Mouse (Mus musculus): ENCODE measurements at regions not wholly inside any gene's neighbourhood (a gene's known extent, or its start where the extent isn't known, plus 50 kb on each side); places are given as distances from the start of the nearest gene placed in this dataset.

DNA sequence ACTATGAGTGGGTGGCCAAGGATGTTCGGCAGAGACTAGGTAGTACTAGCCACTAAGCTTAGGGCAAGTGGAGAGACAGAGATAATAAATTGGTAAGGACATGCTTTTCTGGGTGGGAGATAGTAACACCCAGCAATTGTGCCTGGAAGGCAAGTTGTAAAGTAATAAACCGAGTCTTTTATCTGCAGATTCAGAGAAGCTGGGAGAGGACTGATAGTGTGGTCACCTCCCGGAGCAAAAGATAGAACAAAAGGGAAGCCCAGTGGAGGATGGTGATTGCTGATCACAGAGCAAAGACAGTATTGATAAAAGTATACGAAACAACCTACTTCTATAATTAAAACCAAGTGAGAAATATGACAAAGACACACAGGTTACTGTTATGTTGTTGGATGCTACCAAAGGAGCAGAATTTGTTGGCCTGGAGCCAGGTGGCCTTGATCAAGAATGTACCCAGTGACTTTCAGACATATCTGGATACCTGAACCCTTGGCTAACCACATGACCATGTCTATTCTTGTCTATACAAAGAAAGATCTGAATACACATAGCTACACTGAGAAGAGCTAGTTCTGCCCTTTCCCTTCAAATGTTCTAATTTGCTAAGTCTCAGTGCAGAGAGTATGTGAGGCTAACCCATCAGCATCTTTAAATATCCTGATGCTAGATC lies 150.7 kb downstream of the Gm5447 start:
- H3K9ac ChIP-seq (ENCODE audit: low read depth, low read length, severe bottlenecking) = no peak overlapping the region
- 36% methylated on average over 4 of the region's 4 CpGs for WGBS
- ATAC-seq (ENCODE audit: low FRiP score, low read depth) = no peak

DNA sequence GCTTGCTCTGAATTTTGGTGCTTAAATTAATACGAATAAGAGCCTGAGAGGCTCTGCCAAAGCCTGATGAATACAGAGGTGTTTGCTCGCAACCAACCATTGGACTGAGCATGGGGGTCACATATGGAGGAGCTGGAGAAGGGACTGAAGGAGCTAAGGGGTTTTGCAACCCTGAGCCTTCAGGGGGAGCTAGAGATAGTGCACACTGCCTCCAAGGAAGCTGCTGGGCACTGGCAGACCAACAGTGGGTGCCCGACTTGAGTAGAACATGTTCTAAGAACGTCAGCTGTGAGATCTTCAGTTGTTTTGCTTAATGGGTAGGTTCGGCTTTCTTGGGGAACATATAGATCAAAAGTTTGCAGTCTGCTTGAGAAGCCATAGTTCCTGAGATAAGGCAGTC lies 158.5 kb downstream of the Gm5447 start:
- no peak for TF ChIP-seq POLR2A (IDR thresholded peaks at IDR 0.05; ENCODE audit: borderline replicate concordance, extremely low read depth, insufficient read depth, insufficient read length)
- whole genome bisulfite sequencing = 95% methylated on average over 5 of the region's 5 CpGs
- H3K4me2 ChIP-seq (replicated peaks; ENCODE audit: low read depth, low read length, severe bottlenecking) = no peak overlapping the region
- H3K9ac ChIP-seq (ENCODE audit: low read depth, low read length, severe bottlenecking) = no peak overlapping the region
- ATAC-seq (ENCODE audit: low FRiP score, low read depth) (no peak), DNase-seq (ENCODE audit: low spot score) (no peak)
- no peak overlapping the region for H3K27ac ChIP-seq (replicated peaks; ENCODE audit: low read depth, low read length)
- H3K27me3 ChIP-seq (ENCODE audit: control insufficient read depth, insufficient read depth, low read length) = no peaks in the 10 kb centered on the region
- no peaks in the 10 kb centered on the region for H3K9me3 ChIP-seq (ENCODE audit: control insufficient read depth, low read length)
- no peak overlapping the region for H3K4me3 ChIP-seq (replicated peaks; ENCODE audit: low read length)
- no peaks in the 10 kb centered on the region for H3K4me1 ChIP-seq (ENCODE audit: control insufficient read depth, insufficient read depth, low read length)
- no peaks in the 10 kb centered on the region for H3K36me3 ChIP-seq (ENCODE audit: control insufficient read depth, insufficient read depth, low read length)

More for the DNA sequence above, 150.7 kb downstream of the Gm5447 start:
- Histone ChIP-seq H3K9me3 (ENCODE audit: control insufficient read depth, low read length) (no peaks in the 10 kb centered on the region), H3K4me3 (replicated peaks; ENCODE audit: low read length) (no peak overlapping the region), H3K27ac (replicated peaks; ENCODE audit: low read depth, low read length) (no peak overlapping the region), H3K4me2 (replicated peaks; ENCODE audit: low read depth, low read length, severe bottlenecking) (no peak overlapping the region), H3K27me3 (ENCODE audit: control insufficient read depth, insufficient read depth, low read length) (no peaks in the 10 kb centered on the region), H3K4me1 (ENCODE audit: control insufficient read depth, insufficient read depth, low read length) (no peaks in the 10 kb centered on the region), H3K36me3 (ENCODE audit: control insufficient read depth, insufficient read depth, low read length) (no peaks in the 10 kb centered on the region)
- no peak for DNase-seq (ENCODE audit: low spot score)
- TF ChIP-seq POLR2A (IDR thresholded peaks at IDR 0.05; ENCODE audit: borderline replicate concordance, extremely low read depth, insufficient read depth, insufficient read length) = no peak

DNA sequence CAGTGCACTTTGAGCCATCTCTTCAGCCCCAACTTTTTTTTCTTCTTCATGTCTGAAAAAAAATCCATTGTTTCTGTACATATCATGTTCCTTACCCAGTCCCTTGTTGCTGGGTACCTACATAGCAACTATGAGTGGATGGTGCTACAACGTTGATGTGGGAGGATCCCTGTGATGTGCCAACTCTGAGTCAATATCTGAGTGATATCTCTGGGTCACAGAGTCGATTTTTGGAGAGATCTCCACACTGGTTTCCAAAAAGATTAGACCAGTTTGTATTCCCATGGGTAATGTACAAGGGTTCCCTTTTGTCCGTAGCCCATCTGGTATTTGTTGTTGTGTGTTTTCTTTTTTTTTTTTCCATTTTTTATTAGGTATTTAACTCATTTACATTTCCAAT lies 165.7 kb downstream of the Gm5447 start:
- Histone ChIP-seq H3K9ac (ENCODE audit: low read depth, low read length, severe bottlenecking) (no peak overlapping the region), H3K27ac (replicated peaks; ENCODE audit: low read depth, low read length) (no peak overlapping the region), H3K4me2 (replicated peaks; ENCODE audit: low read depth, low read length, severe bottlenecking) (no peak overlapping the region), H3K4me3 (replicated peaks; ENCODE audit: low read length) (no peak overlapping the region), H3K36me3 (ENCODE audit: control insufficient read depth, insufficient read depth, low read length) (no peaks in the 10 kb centered on the region), H3K9me3 (ENCODE audit: control insufficient read depth, low read length) (no peaks in the 10 kb centered on the region), H3K27me3 (ENCODE audit: control insufficient read depth, insufficient read depth, low read length) (no peaks in the 10 kb centered on the region), H3K4me1 (ENCODE audit: control insufficient read depth, insufficient read depth, low read length) (no peaks in the 10 kb centered on the region)
- no peak for DNase-seq (ENCODE audit: low spot score)
- ATAC-seq (ENCODE audit: low FRiP score, low read depth) = no peak
- no peak for TF ChIP-seq POLR2A (IDR thresholded peaks at IDR 0.05; ENCODE audit: borderline replicate concordance, extremely low read depth, insufficient read depth, insufficient read length)
- WGBS = 82% methylated on average over 3 of the region's 3 CpGs

DNA sequence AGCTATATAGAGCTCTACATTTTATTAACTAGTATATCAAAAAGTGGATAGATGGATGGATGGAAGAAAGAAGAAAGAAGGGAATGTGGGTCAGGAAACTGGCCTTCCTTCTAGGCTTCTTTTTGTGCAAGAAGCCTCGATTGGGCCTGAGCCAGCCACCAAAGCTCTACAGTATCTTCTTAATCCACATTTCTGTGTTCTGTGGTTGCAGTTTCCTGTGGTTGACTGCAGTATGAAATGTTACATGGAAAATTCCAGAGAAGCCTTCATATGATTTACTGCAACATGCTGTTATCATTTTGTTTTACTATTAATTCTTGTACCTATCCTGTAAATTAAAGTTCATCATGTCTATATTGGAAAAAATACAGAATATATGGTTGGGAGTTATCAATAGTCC lies 173.3 kb downstream of the Gm5447 start:
- ATAC-seq (ENCODE audit: low FRiP score, low read depth) (no peak), DNase-seq (ENCODE audit: low spot score) (peak; percentile 3)
- Histone ChIP-seq H3K27ac (replicated peaks; ENCODE audit: low read depth, low read length) (no peak overlapping the region), H3K4me3 (replicated peaks; ENCODE audit: low read length) (no peak overlapping the region), H3K9me3 (ENCODE audit: control insufficient read depth, low read length) (no peaks in the 10 kb centered on the region), H3K4me2 (replicated peaks; ENCODE audit: low read depth, low read length, severe bottlenecking) (no peak overlapping the region), H3K36me3 (ENCODE audit: control insufficient read depth, insufficient read depth, low read length) (no peaks in the 10 kb centered on the region), H3K27me3 (ENCODE audit: control insufficient read depth, insufficient read depth, low read length) (no peaks in the 10 kb centered on the region), H3K4me1 (ENCODE audit: control insufficient read depth, insufficient read depth, low read length) (no peaks in the 10 kb centered on the region), H3K9ac (ENCODE audit: low read depth, low read length, severe bottlenecking) (no peak overlapping the region)
- no peak for TF ChIP-seq POLR2A (IDR thresholded peaks at IDR 0.05; ENCODE audit: borderline replicate concordance, extremely low read depth, insufficient read depth, insufficient read length)
- 63% methylated on average over 1 of the region's 1 CpGs for WGBS

DNA sequence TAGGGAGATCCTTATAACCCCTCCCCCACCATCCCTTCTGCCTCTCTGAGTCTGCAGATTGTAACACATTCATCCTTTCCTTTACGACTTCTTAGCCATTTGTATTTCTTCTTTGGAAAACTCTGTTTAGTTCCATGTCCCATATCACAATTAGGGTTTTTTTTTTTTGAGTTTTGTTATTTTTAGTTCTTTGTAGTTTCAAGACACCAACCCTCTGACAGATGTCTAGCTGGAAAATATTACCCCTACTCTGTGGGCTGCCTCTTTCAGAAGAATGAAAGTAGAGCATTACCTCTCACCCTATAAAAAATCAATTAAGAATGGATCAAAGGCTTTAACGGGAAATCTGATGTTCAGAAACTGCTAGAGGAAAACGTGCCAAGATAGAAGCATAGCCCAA lies 180.1 kb downstream of the Gm5447 start:
- Histone ChIP-seq H3K27me3 (ENCODE audit: control insufficient read depth, insufficient read depth, low read length) (no peaks in the 10 kb centered on the region), H3K4me3 (replicated peaks; ENCODE audit: low read length) (no peak overlapping the region), H3K9ac (ENCODE audit: low read depth, low read length, severe bottlenecking) (no peak overlapping the region), H3K9me3 (ENCODE audit: control insufficient read depth, low read length) (no peaks in the 10 kb centered on the region), H3K4me1 (ENCODE audit: control insufficient read depth, insufficient read depth, low read length) (no peaks in the 10 kb centered on the region), H3K4me2 (replicated peaks; ENCODE audit: low read depth, low read length, severe bottlenecking) (no peak overlapping the region), H3K27ac (replicated peaks; ENCODE audit: low read depth, low read length) (no peak overlapping the region), H3K36me3 (ENCODE audit: control insufficient read depth, insufficient read depth, low read length) (no peaks in the 10 kb centered on the region)
- 37% methylated on average over 3 of the region's 3 CpGs for WGBS
- ATAC-seq (ENCODE audit: low FRiP score, low read depth) (no peak), DNase-seq (ENCODE audit: low spot score) (no peak)
- TF ChIP-seq POLR2A (IDR thresholded peaks at IDR 0.05; ENCODE audit: borderline replicate concordance, extremely low read depth, insufficient read depth, insufficient read length) = no peak

Measured in limb, embryonic 14.5 days (tissue).